Mouse (Mus musculus) spleen, adult 2 months (tissue): Measurements from ENCODE around the gene 4930524J08Rik. TPM values are rescaled to one million over a fixed set of nuclear protein-coding genes. Genes with fewer than 3 reads are reported as not detected.

Source experiments
- DNase-seq, 2 experiments: peaks; one replicate each; pipeline versions ENCODE4 v3.0.0 to v3.0.0-alpha.2; 2012 to 2021; ENCODE audit warnings: low spot score in 2 of 2, low read depth in 1 of 2
- H3K27ac ChIP-seq: fragments of 200-500 bp; 2 replicates; pipeline ENCODE4 v1.5.1; 2012; ENCODE audit warnings: low read length, inconsistent platforms; ENCODE audit not compliant: insufficient read depth
- H3K27me3 ChIP-seq: fragments of 200-500 bp; 2 replicates; pipeline ENCODE4 v1.6.1; 2012; ENCODE audit warnings: mild to moderate bottlenecking, moderate library complexity, low read length, inconsistent platforms; ENCODE audit not compliant: control insufficient read depth, insufficient read depth
- H3K36me3 ChIP-seq: fragments of 200-500 bp; 2 replicates; pipeline ENCODE4 v1.6.1; 2012; ENCODE audit warnings: mild to moderate bottlenecking, low read length, inconsistent platforms; ENCODE audit not compliant: control insufficient read depth, insufficient read depth
- H3K4me1 ChIP-seq: fragments of 200-500 bp; 2 replicates; pipeline ENCODE4 v1.6.1; 2011; ENCODE audit warnings: inconsistent platforms; ENCODE audit not compliant: control insufficient read depth, insufficient read depth, insufficient read length
- H3K4me3 ChIP-seq: fragments of 200-500 bp; 2 replicates; pipeline ENCODE4 v1.5.1; 2011; ENCODE audit warnings: mild to moderate bottlenecking, inconsistent platforms; ENCODE audit not compliant: insufficient read depth, insufficient read length; ENCODE audit errors: extremely low read depth
- CTCF ChIP-seq: fragments of 200-500 bp; IDR thresholded peaks from 2 replicates; pipeline ENCODE4 v1.5.1; 2011; ENCODE audit warnings: mild to moderate bottlenecking, inconsistent platforms; ENCODE audit not compliant: insufficient read depth, insufficient read length, insufficient replicate concordance; ENCODE audit errors: extremely low read depth
- POLR2A ChIP-seq: fragments of 200-500 bp; IDR thresholded peaks from 2 replicates; pipeline ENCODE4 v1.6.1; 2011; ENCODE audit warnings: low read depth, low read length, inconsistent platforms
- WGBS: fragments of 180-500 bp; shearing (Covaris S2); methylation state at CpG from one replicate; pipeline ENCODE4 v1.1.7; 2018; 5-methylcytosine and 5-hydroxymethylcytosine counted together
- polyA plus RNA-seq: library from polyadenylated mRNA; depleted of rRNA; stranded (reverse); fragments of >200 nt; gene quantifications from 2 replicates; pipeline ENCODE4 v1.2.3, GENCODE M21; 2012

4930524J08Rik gene
- polyA plus RNA-seq, 1 experiment: 2.4 TPM

DNA sequence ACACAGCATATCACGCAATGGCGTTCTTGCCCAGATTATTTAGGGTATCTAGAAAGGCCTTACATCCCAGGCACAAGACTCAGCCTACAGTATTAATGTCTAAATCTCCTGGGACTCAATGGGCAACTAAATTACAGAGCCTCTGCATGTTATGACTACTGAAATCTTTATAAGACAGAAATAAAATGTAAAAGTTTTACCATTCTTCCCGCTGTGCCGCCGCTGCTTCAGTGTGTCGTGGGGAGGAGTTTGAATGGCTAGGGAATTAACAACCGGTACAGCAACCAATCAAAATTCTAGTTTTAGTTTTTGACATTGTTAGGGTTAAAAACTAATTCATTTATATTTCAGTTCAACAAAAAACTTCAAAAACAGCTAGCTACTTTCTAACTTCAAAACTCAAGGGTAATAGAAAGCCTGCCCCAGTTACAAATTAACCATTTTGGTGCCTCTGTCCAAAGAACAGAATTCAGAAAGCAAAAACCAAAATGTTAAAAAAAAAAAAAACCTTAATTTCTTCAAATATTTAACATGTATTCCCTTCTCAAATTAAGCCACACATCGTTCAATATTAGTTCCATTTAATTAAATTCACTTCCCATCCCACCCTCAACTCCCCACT is 2.4 kb upstream of the 4930524J08Rik start:
- Histone ChIP-seq H3K27ac (no peak overlapping the region), H3K36me3 (no peaks in the 10 kb centered on the region), H3K4me1 (peaks cover 13% of the 10 kb centered on the region), H3K4me3 (peak overlapping the region; percentile 33), H3K27me3 (no peaks in the 10 kb centered on the region)
- DNase-seq: no peak
- TF ChIP-seq POLR2A (no peak), CTCF (no peak)
- 5% methylated on average over 8 of the region's 8 CpGs for WGBS

DNA sequence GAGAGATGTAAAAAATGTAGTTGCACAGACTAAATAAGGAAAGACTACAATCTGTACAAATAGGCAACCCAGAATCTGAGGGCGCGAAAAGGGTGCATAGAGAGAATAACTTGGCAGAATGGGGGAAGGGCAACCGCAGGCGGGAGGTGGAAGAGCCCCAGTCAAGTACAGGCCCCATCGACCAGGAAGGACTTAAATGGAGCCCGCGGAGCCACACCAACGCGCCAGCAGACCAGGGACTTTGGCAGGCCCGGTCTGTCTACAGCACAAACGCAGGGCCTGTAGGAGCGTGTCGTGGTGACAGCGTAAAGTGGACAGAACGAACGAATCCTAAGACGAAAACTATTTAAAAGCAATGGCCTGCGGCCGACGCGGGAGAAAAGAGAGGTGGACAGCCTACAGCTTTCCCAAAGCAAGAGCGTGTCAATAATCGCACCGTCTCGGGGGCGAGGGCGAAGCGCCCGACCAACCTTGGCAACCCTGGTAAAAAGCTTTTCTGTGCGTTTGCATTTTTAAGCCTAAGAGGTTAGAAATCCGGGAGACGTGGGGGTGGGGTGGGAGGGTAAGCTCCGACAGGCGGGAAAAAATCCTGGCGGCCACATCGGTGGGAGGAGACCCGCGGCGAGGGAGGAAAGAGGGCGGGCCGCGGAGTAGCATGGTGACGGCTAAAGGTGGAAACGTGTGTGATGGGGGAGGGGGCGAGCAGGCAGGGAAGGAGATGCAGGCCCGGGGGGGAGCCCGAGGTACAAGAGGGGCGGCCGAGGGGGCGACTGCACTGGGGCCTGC is 1.2 kb upstream of the 4930524J08Rik start:
- Histone ChIP-seq H3K4me1 (peaks cover 18% of the 10 kb centered on the region), H3K4me3 (peak overlapping the region; percentile 89), H3K27ac (peak overlapping the region; percentile 70), H3K27me3 (no peaks in the 10 kb centered on the region), H3K36me3 (no peaks in the 10 kb centered on the region)
- under 1% methylated on average over 49 of the region's 50 CpGs for WGBS
- no peak for TF ChIP-seq POLR2A
- peak in 1 of 2 experiments; percentile 59 for DNase-seq

DNA sequence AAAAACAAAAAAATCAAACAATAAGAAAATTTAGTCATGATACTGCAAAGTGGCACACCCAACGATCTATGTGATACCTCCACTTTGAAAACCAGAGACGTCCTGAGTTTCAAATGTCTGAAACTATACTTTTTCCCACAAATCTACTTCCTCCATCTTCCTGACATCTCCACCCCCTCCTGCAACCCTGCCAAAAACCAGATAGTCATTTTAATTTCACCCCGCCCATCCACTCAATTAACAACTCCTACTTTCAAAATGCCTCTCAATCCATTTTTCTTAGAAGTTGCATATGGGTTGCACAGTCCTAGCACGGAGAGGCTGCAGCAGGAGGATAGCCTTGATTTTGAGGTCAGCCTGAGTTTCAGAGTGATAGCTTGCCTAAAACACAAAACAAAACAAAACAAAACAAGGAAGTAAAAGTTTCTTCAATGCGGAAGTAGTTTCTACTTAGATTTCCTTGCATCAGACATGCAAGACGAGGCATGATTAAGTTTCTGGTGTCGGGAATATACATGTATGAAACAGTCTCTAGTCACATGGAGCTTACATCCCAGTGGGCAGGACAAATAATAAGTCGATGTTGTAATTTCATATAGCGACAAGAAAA is 4.7 kb downstream of the 4930524J08Rik start:
- Histone ChIP-seq H3K27ac (peak overlapping the region; percentile 5; the same call in 1 of the 2 replicates), H3K4me3 (no peak overlapping the region)
- WGBS: 65% methylated on average over 9 of the region's 9 CpGs

DNA sequence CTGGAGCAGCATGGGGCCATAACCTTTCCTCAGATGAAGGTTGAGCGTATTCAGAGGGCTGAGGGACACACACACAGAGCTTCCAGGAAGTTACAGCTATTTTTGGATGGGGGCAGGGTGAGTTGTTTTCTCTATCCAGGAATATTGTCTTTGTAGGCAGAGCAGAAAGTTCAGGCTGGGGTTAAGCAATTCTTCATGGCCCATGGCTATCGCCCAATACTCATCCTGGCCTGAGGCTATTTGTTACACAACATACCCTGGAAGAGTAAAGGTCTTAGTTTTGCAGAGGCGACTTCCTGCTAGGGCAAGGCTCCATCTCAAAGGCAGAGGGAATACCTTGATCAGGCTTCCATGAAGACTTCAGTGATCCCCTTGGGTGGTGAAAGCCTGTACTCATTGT is 15.3 kb downstream of the 4930524J08Rik start:
- no peaks in the 10 kb centered on the region for H3K27me3 ChIP-seq
- no peak overlapping the region for H3K27ac ChIP-seq
- no peak overlapping the region for H3K4me3 ChIP-seq
- TF ChIP-seq POLR2A (no peak), CTCF (no peak)
- H3K36me3 ChIP-seq: no peaks in the 10 kb centered on the region
- 86% methylated on average over 3 of the region's 3 CpGs for WGBS
- H3K4me1 ChIP-seq: no peaks in the 10 kb centered on the region
- DNase-seq: no peak

More for the DNA sequence above, 4.7 kb downstream of the 4930524J08Rik start:
- no peaks in the 10 kb centered on the region for H3K36me3 ChIP-seq
- H3K4me1 ChIP-seq: peaks cover 5% of the 10 kb centered on the region; the same call in 1 of the 2 replicates
- TF ChIP-seq CTCF: no peak
- TF ChIP-seq POLR2A: no peak
- no peak for DNase-seq
- no peaks in the 10 kb centered on the region for H3K27me3 ChIP-seq

DNA sequence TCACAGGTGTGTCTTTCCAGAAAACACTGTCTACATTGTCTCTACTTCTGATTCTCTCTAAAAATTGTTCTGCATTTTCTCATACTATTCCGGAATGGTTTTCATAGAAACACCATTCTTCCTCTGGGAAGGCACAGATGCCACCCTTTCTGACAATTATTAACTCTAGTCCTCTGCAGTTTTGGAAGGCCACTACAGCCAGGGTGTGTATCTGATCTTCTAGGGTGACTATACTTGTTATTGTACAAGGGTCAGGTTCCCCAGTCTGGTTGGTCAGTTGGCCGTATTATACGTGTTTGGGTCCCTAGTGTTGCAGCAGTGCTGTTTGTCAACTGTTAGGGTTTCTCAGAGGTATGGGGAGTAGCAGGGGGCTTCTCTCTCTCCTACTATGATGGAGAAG is 15.8 kb downstream of the 4930524J08Rik start:
- H3K4me3 ChIP-seq: no peak overlapping the region
- H3K36me3 ChIP-seq: no peaks in the 10 kb centered on the region
- 94% methylated on average over 3 of the region's 3 CpGs for WGBS
- H3K27me3 ChIP-seq: no peaks in the 10 kb centered on the region
- DNase-seq: no peak
- H3K4me1 ChIP-seq: no peaks in the 10 kb centered on the region
- TF ChIP-seq POLR2A (no peak), CTCF (no peak)
- no peak overlapping the region for H3K27ac ChIP-seq

DNA sequence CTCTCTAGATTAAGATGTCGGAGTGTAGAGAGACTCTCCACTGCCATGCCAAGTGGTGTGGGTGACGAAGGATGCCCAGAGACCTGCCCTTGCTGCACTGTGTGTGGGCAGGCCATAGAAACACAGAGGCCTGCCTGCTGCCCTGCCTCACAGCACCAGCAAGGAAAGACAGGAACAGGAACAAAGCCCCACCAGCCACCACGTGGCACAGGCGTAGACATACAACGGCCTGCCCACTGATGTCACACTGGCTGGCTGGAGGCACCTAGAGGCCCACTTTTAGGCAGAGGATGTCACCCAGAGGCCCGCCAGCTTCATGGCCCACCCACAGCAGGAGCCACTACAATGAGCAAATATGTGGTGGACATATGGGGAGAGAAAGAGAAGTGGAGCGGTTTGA is 21.2 kb downstream of the 4930524J08Rik start:
- no peak for DNase-seq
- Histone ChIP-seq H3K4me1 (no peaks in the 10 kb centered on the region), H3K27ac (no peak overlapping the region), H3K36me3 (no peaks in the 10 kb centered on the region), H3K4me3 (no peak overlapping the region), H3K27me3 (no peaks in the 10 kb centered on the region)
- TF ChIP-seq CTCF (no peak), POLR2A (no peak)
- WGBS: 70% methylated on average over 7 of the region's 7 CpGs
